In genomic region chr4:131252602-131253442, GRCm38 (mm10) we compare ENCODE assay signal across 8 mouse cellular contexts.
DNase-seq lines count a peak whose midpoint lies in the region; ATAC-seq and TF ChIP-seq lines count a peak whose summit lies in the region.

No protein-coding gene starts in this region.

- H3K36me3 ChIP-seq in lung, embryonic 15.5 days = no peaks in the 10 kb centered on the region

- no peak overlapping the region for H3K27ac ChIP-seq in lung, embryonic 15.5 days

- DNase-seq in Patski (ENCODE audit: low read depth, low spot score) = no peak
- peak; percentile 89 for DNase-seq in cerebellum, adult 9-10 months
- DNase-seq in heart, postnatal 25 days (ENCODE audit: low spot score) = peak; percentile 45
- DNase-seq in layer of hippocampus, adult 18-20 months (ENCODE audit: low spot score in 2 of 2) = peak; percentile 70 to 89
- DNase-seq in retina, adult 2 months (ENCODE audit: low read depth, low spot score) = peak; percentile 54

- peak; percentile 51 for ATAC-seq in Patski
- ATAC-seq in frontal cortex, adult (ENCODE audit: low TSS enrichment) = peak; percentile 94
- ATAC-seq in lung, embryonic 15.5 days (ENCODE audit: borderline replicate concordance, extremely low read depth, low FRiP score, low TSS enrichment) = no peak
- ATAC-seq in megakaryocyte, adult 5-6 weeks (ENCODE audit: poor library complexity, severe bottlenecking) = no peak

- CTCF ChIA-PET in Patski (lab: Charles Lee) = no interaction called here

- POLR2A ChIA-PET in Patski (lab: Charles Lee) = no interaction called here

- peak overlapping the region; percentile 43 for H3K4me2 ChIP-seq in lung, embryonic 15.5 days

- H3K9me3 ChIP-seq in lung, embryonic 15.5 days = no peaks in the 10 kb centered on the region

- peaks cover 10% of the 10 kb centered on the region; the same call in 1 of the 2 replicates for H3K4me1 ChIP-seq in lung, embryonic 15.5 days

- H3K27me3 ChIP-seq in Patski = peaks cover 4% of the 10 kb centered on the region
- H3K27me3 ChIP-seq in lung, embryonic 15.5 days = peaks cover 13% of the 10 kb centered on the region; the same call in 1 of the 2 replicates

- WGBS in lung, embryonic 15.5 days = 19% methylated on average over 30 of the region's 30 CpGs

- TF ChIP-seq CTCF in Patski (IDR thresholded peaks at IDR 0.05) = peak; percentile 75

- H3K4me3 ChIP-seq in lung, embryonic 15.5 days = no peak overlapping the region

- intact Hi-C loops in heart, postnatal 25 days (cut with DNase I) = loop anchor here (1.0 to 5.0 kb wide), 4 partner anchors 111 to 586 kb away; partner anchors contain the start of gene Ptpru

- no peak overlapping the region for H3K9ac ChIP-seq in lung, embryonic 15.5 days

- in situ Hi-C loops in Patski (cut with MboI; ENCODE audit: low pct_unique_long_range_greater_than_20kb) = loop anchor here (25.0 kb wide), 1 partner anchor 184 kb away; no protein-coding TSS in a partner anchor

Comparison
In these comparisons a context has a peak if more than half of its experiments do, and no peak if none do; other contexts are left out.
1. ATAC-seq: peak in Patski (single experiment) and frontal cortex, adult (single experiment); none in lung, embryonic 15.5 days (single experiment) and megakaryocyte, adult 5-6 weeks (single experiment).